Mouse (Mus musculus): Measurements from ENCODE around the gene Ankrd17. TPM values are rescaled to one million over a fixed set of nuclear protein-coding genes. Genes with fewer than 3 reads are reported as not detected.

The Ankrd17 gene
- total and polyA plus RNA-seq, 2 experiments from 2014 or later = 20.4 to 68.2 TPM

DNA sequence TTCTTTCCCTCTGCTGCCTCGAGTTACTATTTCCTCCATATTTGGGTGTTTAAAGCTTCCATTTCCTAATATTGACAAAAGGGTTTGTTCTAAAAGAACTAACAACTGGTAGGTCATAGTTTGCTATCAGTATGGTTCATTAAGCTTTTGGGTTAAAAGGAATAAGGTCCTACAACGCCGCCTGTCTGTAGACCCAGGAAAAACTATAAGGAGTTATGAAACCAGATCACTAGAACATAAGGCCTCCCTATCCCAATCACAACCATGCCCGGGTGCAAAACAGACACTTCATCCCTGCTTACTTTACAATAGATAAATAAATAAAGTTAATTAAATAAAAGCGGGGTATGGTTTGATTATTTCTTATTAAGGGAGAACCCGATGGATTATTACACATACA lies 1.9 kb downstream of the Ankrd17 start:
- DNase-seq (peak; percentile 59), ATAC-seq (no peak)
- no peaks in the 10 kb centered on the region for H3K9me3 ChIP-seq (ENCODE audit: low read length)
- H3K27ac ChIP-seq (ENCODE audit: low read depth, low read length) = no peak overlapping the region
- peaks cover 11% of the 10 kb centered on the region for H3K4me1 ChIP-seq (ENCODE audit: insufficient read depth)
- H3K36me3 ChIP-seq (ENCODE audit: insufficient read depth) = no peaks in the 10 kb centered on the region
- TF ChIP-seq CTCF (IDR thresholded peaks at IDR 0.05; ENCODE audit: low read depth) = peak; percentile 62
- H3K9ac ChIP-seq = peak overlapping the region; percentile 96
- H3K27me3 ChIP-seq (ENCODE audit: insufficient read depth, low read length) = no peaks in the 10 kb centered on the region
- H3K4me3 ChIP-seq (ENCODE audit: low read depth, low read length) = peak overlapping the region; percentile 97
- 3% methylated on average over 6 of the region's 6 CpGs for WGBS
- H3K4me2 ChIP-seq (ENCODE audit: low read depth) = peak overlapping the region; percentile 73

GRCm38 (mm10) chr5:90355824-90356223 lies 10.6 kb downstream of the Ankrd17 start:
- H3K4me1 ChIP-seq (ENCODE audit: insufficient read depth) = no peaks in the 10 kb centered on the region
- H3K9ac ChIP-seq = no peak overlapping the region
- H3K4me2 ChIP-seq (ENCODE audit: low read depth) = no peak overlapping the region
- no peaks in the 10 kb centered on the region for H3K27me3 ChIP-seq (ENCODE audit: insufficient read depth, low read length)
- DNase-seq = no peak
- H3K27ac ChIP-seq (ENCODE audit: low read depth, low read length) = no peak overlapping the region
- no peak overlapping the region for H3K4me3 ChIP-seq (ENCODE audit: low read depth, low read length)
- no peak for TF ChIP-seq CTCF (IDR thresholded peaks at IDR 0.05; ENCODE audit: low read depth)
- H3K9me3 ChIP-seq (ENCODE audit: low read length) = no peaks in the 10 kb centered on the region
- no peak for ATAC-seq
- WGBS = 94% methylated on average over 3 of the region's 3 CpGs
- peaks cover 6% of the 10 kb centered on the region; the same call in 1 of the 2 replicates for H3K36me3 ChIP-seq (ENCODE audit: insufficient read depth)

GRCm38 (mm10) chr5:90353552-90354317 lies 12.6 kb downstream of the Ankrd17 start:
- Histone ChIP-seq H3K4me1 (ENCODE audit: insufficient read depth) (no peaks in the 10 kb centered on the region), H3K36me3 (ENCODE audit: insufficient read depth) (peaks cover 6% of the 10 kb centered on the region; the same call in 1 of the 2 replicates), H3K4me2 (ENCODE audit: low read depth) (no peak overlapping the region), H3K27ac (ENCODE audit: low read depth, low read length) (no peak overlapping the region), H3K9me3 (ENCODE audit: low read length) (no peaks in the 10 kb centered on the region), H3K9ac (no peak overlapping the region), H3K27me3 (ENCODE audit: insufficient read depth, low read length) (no peaks in the 10 kb centered on the region), H3K4me3 (ENCODE audit: low read depth, low read length) (no peak overlapping the region)
- WGBS = 95% methylated on average over 4 of the region's 4 CpGs
- no peak for TF ChIP-seq CTCF (IDR thresholded peaks at IDR 0.05; ENCODE audit: low read depth)
- DNase-seq (no peak), ATAC-seq (no peak)

DNA sequence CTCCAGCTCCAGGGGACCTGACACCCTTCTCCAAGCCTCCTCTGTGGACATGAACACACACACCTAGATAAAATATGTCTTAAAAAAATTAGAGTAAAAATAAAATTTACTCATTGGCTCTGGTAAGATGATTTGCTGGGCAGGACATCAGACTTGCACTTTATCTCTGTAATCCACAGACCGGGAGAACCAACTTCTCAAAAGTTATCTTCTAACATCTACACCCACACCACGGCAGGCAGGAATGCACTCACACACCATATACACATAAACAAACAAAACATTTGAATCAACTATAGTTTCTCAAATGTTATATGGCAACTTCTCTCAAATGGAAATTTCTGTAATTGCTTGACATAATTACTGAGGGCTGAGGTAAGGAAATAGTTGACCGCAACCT lies 19.5 kb downstream of the Ankrd17 start:
- no peak overlapping the region for H3K9ac ChIP-seq
- DNase-seq = no peak
- H3K4me2 ChIP-seq (ENCODE audit: low read depth) = no peak overlapping the region
- H3K4me3 ChIP-seq (ENCODE audit: low read depth, low read length) = no peak overlapping the region
- TF ChIP-seq CTCF (IDR thresholded peaks at IDR 0.05; ENCODE audit: low read depth) = no peak
- no peak overlapping the region for H3K27ac ChIP-seq (ENCODE audit: low read depth, low read length)
- ATAC-seq = no peak
- H3K9me3 ChIP-seq (ENCODE audit: low read length) = no peaks in the 10 kb centered on the region
- WGBS = 97% methylated on average over 3 of the region's 3 CpGs
- H3K36me3 ChIP-seq (ENCODE audit: insufficient read depth) = no peaks in the 10 kb centered on the region
- H3K4me1 ChIP-seq (ENCODE audit: insufficient read depth) = no peaks in the 10 kb centered on the region
- no peaks in the 10 kb centered on the region for H3K27me3 ChIP-seq (ENCODE audit: insufficient read depth, low read length)

DNA sequence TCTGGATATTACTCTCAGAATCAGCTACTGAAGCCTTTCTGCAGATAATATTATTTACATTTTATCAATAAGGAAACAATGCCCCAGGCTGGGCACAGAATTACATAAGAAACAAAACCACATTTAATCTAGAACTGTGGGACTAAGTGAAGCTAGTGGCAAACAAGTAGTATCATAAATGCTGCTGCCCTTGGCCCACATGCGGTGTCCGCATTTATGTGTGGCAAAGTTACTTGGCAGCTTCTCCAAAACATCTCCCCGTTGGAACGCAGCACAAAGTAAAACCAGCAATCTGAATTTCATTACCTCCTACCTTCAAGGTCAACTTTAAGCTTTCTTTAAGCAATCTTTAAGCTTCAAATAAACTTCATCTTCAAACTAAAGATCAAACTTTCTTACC lies 25.5 kb downstream of the Ankrd17 start:
- Histone ChIP-seq H3K27ac (ENCODE audit: low read depth, low read length) (no peak overlapping the region), H3K4me2 (ENCODE audit: low read depth) (no peak overlapping the region), H3K36me3 (ENCODE audit: insufficient read depth) (no peaks in the 10 kb centered on the region), H3K9ac (no peak overlapping the region), H3K4me1 (ENCODE audit: insufficient read depth) (peaks cover 7% of the 10 kb centered on the region), H3K27me3 (ENCODE audit: insufficient read depth, low read length) (no peaks in the 10 kb centered on the region), H3K9me3 (ENCODE audit: low read length) (no peaks in the 10 kb centered on the region), H3K4me3 (ENCODE audit: low read depth, low read length) (no peak overlapping the region)
- no peak for ATAC-seq
- no peak for TF ChIP-seq CTCF (IDR thresholded peaks at IDR 0.05; ENCODE audit: low read depth)
- WGBS = 51% methylated on average over 4 of the region's 4 CpGs
- DNase-seq = no peak

GRCm38 (mm10) chr5:90339953-90340343 lies 26.4 kb downstream of the Ankrd17 start:
- peak overlapping the region; percentile 48 for H3K4me3 ChIP-seq (ENCODE audit: low read depth, low read length)
- peak; percentile 12; the same call in 1 of the 2 replicates for ATAC-seq
- no peak for DNase-seq
- peak overlapping the region; percentile 47; the same call in 1 of the 2 replicates for H3K9ac ChIP-seq
- H3K27me3 ChIP-seq (ENCODE audit: insufficient read depth, low read length) = no peaks in the 10 kb centered on the region
- no peak for TF ChIP-seq CTCF (IDR thresholded peaks at IDR 0.05; ENCODE audit: low read depth)
- peaks cover 7% of the 10 kb centered on the region for H3K4me1 ChIP-seq (ENCODE audit: insufficient read depth)
- WGBS = 80% methylated on average over 1 of the region's 1 CpGs
- no peak overlapping the region for H3K27ac ChIP-seq (ENCODE audit: low read depth, low read length)
- H3K36me3 ChIP-seq (ENCODE audit: insufficient read depth) = no peaks in the 10 kb centered on the region
- H3K4me2 ChIP-seq (ENCODE audit: low read depth) = peak overlapping the region; percentile 57
- no peaks in the 10 kb centered on the region for H3K9me3 ChIP-seq (ENCODE audit: low read length)

DNA sequence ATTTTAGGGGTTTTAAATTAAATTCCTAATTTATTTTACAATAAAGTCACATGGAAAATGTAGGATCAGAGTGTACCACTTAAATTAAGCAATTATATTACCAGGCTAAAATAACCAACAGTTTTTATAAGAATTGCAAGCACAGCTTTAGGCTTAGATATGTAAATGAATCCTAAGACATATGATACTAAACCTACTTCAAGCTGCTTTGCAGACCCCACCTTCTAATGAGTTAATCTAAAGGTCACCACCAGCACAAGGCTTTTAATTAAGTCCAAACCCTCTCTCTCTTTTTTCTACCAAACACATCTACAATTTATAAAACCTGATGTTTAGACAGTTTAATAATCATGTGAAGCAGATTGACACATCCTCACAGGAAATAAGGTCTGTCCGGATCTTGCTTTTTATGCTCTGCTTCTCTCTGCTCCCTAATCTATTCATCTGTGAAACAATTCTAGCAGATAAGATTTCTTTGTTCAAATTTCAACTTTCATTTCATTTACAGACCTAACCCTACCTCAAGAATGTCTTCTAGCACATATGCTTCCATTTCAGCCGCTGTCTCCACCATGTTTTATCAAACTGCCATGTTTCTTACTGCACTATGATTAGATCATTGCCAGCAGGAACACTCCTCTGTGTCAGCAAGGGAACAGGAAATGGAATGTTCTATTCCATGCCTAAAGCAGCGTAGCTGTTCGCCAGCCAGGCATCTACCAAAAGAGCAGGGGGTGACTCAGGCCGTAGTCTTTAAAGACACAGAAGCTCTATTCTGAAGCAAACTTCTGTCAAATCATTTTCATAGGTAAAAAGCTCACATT lies 27.0 kb downstream of the Ankrd17 start:
- Histone ChIP-seq H3K4me1 (ENCODE audit: insufficient read depth) (peaks cover 7% of the 10 kb centered on the region), H3K36me3 (ENCODE audit: insufficient read depth) (no peaks in the 10 kb centered on the region), H3K9me3 (ENCODE audit: low read length) (no peaks in the 10 kb centered on the region), H3K27me3 (ENCODE audit: insufficient read depth, low read length) (no peaks in the 10 kb centered on the region), H3K4me2 (ENCODE audit: low read depth) (peak overlapping the region; percentile 57), H3K9ac (peak overlapping the region; percentile 47), H3K27ac (ENCODE audit: low read depth, low read length) (peak overlapping the region; percentile 77), H3K4me3 (ENCODE audit: low read depth, low read length) (peak overlapping the region; percentile 48)
- 5% methylated on average over 5 of the region's 5 CpGs for WGBS
- no peak for TF ChIP-seq CTCF (IDR thresholded peaks at IDR 0.05; ENCODE audit: low read depth)
- peak; percentile 90 for DNase-seq
- ATAC-seq = peak; percentile 100

Data from forebrain, postnatal 0 days (tissue).